Mouse (Mus musculus): ENCODE data around the gene Fgr.

Fgr gene

DNA sequence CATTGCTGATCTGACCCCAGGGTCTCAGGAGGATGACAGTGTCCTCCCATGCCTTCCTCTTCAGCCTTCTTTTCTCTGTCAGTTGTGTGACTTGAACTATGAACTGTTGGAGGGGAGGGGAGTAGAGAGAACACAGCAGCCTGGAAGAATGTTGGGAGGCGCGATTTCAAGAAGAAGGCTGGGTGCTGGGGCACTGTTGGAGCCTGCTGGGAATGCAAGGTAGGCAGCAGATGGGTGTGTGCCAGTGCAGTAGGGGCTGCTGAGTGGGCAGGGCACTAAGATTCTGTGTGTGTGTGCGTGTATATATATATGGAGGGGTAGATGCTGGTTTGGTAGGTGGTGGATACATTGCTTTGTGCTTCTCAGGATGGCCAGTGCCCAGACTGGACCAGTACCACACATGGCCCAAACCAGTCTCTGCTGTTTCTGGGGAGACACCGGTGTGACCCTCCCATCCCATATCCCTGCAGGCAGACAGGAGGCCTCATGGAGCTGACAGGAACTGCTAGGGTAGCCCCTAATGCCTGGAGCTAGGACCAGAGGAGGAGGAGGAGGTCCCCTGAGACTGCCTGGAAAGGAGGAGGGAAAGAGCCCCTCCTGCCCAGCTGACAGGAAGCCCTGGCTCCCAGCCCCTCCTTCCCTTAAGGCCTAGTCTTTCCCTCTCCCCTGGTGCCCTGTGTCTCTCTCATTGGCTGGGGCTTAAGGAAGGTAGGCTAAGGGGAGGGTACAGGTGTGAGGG is 43.0 kb downstream of the Fgr start:
- DNase-seq = peak; percentile 38 to 45

DNA sequence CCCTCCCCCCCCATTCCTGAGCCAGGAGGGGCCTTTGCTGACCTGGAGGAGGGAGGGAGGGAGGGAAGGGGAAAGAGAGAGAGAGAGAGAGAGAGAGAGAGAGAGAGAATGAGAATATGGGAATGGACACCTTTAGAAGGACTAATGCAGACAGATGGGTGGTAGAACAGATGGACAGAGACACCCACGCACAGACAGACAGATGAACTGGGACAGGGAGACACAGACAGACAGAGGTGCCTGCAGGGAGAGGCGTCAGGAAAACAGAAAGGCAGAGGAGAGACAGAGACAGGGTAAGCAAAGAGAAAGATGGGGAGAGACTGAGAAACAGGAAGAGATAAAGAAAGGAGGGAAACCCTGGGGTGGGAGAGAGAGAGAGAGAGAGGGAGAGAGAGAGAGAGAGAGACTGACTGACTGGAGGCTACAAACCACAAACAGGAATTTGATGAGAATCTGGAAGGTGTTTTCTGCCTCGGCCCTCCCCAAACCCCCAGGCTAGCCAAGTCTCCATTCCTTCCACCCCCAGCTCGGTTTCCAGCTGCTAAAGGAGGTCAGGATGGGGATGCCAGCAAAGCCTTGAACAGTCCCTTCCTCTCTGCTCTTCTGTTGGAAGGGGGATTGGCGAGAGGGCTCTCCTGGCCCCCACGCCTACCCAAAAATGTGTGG is 43.8 kb downstream of the Fgr start:
- peak in 1 of 2 experiments; percentile 19 for DNase-seq

DNA sequence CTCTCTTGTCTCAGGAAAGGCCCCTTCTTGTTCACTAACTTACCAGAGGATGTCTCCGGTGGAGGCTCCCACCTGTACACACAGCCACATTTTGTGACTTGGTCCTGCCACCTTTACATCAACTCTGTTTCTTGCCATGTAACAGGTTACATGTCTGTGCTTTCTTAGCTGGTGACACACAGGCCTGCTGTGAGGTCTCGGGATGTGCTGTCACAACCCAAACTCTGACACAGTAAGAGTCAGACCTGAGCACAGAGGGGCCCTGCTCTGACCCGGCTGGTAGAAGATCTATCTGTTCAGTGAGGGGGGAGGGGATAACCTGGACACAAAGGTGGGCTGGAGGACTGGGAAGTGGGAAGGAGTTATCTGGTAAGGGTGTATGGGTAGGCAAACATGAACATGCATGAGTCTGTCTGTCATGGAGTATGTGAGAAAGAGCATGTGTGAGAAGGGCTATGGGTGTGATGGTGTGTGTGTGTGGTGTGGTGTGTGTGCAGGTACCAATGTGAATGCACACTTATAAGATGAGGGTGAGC is 44.4 kb downstream of the Fgr start:
- peak in 1 of 2 experiments; percentile 6 for DNase-seq

DNA sequence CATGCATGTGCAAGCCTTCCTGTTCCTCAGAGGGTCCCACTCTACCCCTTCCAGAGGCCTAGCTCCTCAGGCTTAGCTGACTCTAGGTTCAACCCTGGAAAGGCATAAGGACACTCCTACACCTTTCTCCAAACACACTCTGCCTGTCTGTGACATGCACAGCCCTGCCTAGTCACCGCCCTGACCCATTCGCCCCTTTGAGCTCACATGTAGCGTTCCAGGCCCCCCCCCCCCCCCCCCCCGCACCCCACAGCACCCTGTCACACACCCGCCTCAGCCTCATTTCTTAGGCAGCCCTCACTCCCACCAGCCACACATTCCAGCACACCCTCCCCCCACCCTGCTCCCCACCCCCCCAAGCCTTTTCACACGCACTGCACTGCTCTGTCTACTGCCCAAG is 46.8 kb downstream of the Fgr start:
- no peak for DNase-seq

DNA sequence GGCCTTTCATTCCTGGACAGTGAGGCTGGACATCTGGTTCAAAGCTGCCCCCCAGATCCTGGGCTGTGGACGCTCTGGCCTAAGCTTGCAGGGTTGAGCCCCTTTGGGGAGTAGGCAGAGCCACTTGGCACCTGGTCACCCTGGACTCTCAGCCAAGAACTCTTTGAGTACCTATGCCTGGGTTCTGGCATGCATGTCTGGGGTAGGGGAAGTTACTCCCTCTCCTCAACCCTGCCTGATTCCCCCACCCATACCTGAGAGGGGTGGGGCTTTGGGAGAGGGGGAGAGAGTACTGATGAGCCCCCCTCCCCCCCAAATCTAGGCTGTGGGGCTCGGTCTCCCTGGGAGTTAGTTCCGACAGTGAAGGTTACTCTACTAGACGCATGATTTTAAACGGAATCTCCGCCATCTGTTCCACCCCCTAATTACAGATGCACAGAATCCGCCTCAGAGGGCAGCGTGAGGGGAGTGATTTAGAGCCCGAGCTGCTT is 47.3 kb downstream of the Fgr start:
- DNase-seq = peak; percentile 77 to 82

DNA sequence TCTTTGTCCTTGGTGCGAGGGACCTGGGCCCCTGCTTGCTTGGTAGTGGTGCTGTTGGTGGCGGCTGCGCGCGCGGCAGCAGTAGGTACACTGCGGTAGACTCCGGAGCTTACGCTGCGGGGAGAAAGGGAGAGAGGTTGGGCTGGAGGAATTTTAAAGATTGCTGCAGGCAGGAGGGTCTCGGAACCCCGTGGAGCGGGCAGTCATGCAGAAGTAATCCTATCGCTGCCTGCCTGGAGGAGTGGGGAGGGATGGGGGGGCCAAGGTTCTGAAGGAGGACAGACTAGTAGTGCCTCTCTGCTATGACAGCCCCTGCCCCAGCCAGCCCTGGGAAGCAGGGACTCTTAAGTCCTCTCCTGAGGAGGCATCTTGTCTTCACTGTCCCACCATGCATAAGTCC is 48.3 kb downstream of the Fgr start:
- DNase-seq = peak; percentile 67 to 69

DNA sequence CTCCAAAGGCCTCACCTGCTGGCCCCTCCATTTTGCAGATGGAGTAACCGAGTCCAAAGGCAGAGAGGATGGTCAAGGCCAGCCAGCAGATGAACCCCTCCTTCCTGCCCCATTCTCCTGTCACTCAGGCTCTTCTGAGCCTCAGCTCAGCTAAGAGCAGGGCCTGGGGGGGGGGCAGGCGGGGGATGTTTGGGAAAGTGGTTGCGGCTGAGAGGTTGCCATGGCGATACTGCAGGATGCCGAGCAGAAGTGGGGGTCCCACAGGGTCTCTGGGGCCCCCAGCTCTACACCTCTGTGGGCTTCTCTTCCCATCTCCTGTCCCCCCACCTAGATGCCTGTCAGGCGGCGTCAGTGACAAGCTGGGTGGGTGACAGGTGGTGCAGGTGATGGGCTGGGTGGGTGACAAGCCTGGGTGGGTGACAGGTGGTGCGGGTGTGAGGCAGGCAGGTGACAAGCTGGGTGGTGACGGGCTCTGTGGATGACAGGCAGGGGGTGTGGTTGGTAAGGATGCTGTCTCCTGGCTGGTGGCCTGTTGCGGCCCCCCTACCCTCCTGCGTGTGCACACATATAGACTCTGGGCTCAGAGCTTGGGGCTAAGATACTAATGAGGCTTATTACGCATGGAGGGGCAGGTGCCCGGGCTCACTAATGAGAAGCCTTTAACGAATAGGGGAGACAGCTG is 49.2 kb downstream of the Fgr start:
- DNase-seq = peak; percentile 64

DNA sequence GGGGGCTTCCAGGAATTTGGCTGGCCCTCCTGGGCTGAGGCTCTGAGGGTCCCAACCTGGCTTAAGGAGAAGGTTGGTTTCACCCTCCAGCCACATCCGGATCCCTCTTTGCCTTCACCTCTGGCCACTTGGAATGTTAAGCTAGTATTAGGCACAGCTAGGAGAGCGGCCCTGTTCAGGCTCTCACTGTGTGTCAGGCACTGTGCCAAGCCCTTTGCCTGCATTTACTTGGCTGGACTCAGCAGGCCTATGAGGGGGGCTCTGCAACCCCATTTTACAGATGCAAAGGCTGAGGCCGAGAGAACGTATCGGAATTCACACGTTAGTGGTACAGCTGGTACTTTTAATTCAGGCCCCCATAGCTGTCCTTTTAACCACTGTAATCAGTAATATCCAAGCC is 49.7 kb downstream of the Fgr start:
- DNase-seq = peak in 1 of 2 experiments; percentile 71

DNA sequence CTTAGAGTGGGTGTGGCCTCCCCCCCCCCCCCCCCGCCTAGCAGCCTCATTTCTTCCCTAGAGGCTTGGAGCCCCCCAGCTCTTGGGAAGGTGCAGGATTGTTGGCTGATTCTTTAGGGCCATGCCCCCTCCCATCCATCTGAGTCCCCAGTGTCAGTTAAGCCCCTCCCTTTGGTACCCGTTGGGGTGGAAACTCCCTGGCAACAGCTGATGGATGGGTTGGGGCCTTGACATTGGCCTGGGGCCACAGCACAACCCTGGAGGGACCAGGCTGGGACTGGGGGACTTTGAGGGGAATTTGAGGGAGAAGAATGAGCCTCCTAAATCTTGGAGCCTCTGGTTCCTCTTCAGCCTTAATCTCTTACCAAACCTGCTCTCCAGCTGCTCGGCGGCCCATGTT is 50.5 kb downstream of the Fgr start:
- peak in 1 of 2 experiments; percentile 40 for DNase-seq

DNA sequence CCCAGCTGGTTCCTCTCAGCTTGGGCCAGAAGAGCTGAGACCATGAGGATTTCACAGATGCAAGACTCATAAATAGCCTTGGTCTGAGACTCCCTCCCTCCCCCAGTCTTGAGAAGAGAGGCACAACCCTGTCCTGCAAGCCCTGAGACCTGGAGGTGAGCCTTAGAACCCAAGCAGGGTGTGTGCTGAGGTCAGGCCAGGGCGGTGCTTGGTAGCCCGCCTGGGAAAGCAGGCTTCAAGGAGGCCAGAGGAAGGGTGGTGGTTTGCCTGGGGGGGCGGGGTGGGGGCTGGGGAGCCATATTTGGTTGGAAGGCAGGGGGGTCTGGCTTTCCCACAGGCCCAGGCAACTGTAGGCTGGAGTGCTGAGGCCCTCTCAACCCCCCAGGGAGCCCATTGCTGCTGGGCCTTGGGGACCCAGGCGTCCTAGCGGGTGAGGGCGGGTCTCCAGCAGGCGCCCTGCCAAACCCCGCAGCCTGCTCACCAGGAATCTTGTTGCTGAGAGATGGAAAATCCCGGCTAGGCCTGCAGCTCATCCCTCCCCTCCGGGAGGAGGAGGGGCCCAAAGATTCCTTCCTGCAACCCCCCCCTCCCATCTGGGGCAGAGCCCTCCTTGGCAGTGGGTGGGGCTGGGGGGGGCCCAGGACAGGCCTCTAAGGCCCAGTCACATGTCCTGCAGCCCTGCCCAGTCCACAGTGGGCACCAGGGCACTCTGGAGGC is 51.2 kb downstream of the Fgr start:
- peak in 1 of 2 experiments; percentile 53 for DNase-seq

DNA sequence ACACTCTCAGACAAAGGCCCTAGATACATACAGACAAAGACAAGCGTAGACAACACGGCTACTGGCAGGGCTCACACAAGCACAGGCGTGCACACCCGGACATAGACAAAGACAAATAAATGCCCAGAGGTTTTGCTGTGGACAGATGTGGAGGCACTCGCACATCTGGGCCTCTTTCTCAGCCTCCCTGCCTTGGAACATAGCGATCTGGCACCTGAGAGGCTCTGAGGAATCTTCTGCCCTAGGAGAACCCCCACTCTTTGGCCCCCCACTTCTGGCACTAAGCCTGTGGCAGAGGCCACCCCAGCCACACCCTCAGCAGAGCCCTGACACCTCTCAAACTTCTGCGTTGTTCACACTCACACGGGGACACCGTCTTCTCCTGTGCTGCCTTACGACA is 52.4 kb downstream of the Fgr start:
- no peak for DNase-seq

DNA sequence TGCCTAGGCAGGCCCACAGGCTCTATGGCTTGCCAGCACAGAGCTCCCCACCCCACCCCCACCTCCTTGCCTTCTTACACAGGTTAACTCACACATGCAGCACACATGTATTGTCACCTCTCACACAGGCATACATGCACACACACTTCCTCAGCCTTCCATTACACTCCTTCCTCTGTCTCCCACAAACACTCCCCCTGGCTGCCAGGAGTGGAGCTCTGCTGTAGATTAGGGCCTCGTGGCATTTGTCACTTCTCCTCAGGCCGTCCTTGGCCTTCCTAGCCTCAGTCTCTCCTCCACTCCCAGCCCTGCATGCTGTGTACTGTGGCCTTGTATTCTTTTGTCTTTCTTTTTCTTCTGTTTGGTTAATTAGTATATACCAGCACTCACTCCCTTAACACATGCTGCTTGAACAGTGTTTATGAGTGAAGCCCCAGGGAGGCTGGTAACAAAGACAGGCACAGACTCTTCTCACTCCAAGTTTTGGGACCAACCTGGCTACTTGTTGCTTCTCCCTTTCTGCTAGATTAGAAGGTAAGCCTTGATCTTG is 53.0 kb downstream of the Fgr start:
- DNase-seq = no peak

DNA sequence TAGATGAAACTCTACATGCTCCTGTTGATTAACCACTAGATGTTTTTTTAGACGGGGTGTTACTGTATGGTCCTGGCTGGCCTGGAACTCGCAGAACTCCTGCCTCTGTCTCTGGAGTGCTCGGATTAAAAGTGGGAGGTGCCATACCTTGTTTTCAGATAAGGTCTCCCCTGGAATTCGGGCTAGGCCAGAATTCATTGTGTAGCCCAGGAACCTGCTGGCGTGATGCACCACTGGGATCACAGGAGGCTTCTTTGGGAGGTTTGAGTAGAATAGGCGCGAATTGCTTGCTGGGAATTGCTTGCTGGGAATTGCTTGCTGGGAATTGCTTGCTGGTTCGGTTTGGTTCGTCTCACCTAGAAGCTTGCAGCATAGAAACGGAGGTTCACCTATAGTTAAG is 53.8 kb downstream of the Fgr start:
- no peak for DNase-seq

DNA sequence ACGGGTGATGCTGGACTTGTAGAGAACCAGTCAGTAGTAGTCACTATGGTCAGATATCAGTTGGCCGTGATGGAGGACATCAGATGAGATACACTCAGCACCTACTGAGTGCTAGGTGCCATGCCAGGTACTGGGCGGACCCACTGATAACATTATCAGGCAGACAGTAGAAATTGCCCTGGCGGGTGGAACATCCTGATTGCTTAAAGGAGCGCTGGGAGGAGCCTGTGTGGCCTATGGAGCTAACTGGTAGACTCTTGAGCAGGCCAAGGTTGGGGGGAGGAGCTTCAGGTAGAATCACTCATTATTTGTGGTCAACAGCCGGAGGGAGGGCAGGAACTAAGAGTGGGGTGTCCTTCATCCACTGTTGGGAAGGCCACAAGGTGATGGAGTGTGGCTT is 54.3 kb downstream of the Fgr start:
- DNase-seq = no peak

DNA sequence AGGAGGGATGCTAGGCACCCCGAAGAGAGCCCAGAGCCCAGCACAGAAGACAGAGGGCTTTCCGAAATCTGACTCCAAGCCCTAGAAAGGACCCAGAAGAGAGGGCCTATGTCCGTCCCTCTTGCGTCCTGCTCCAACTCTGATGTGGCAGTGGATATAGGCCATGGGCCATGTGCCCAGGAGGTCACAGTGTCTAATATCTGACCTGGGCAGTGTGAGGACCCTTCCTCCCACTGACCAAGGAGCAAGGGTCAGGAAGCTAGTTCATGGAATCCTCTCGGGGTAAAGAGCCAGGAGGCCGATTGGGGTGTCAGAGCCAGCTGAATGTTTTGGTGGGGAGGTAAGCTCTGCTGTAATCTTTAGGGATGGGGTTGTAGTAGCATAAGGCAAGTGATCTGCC is 55.0 kb downstream of the Fgr start:
- DNase-seq = no peak

DNA sequence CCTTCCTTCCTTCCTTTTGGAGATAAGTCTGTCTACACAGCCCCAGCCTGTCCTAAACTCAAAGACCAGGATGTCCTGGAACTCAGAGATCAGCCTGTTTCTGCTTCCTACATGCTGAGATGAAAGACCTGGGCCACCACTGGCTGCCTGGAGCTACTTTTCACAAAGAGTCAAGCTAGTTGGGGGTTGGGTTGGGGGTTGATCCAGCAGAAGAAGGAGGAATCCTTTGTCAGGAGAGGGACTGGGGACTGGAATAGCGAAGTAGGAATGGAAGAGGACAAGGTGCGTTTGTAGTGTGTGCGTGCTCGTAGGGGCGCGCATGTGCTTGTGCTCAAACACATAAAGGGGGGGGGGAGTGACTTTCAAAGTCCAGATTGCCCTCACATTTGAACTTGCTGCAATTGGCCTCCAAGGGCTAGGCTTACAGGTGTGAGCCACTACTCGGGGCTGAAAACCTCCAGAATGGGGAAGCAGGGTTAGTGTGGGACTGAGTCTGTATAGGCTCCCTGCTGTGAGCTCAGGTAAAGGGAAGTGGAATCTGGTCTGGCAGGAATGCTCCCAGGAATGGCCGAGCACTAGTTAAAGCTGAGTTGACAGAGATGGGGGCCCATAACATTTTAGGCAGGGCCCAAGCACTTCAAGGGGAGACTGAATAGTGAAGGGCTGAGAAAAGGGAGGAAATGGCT is 58.7 kb downstream of the Fgr start:
- DNase-seq = no peak

DNA sequence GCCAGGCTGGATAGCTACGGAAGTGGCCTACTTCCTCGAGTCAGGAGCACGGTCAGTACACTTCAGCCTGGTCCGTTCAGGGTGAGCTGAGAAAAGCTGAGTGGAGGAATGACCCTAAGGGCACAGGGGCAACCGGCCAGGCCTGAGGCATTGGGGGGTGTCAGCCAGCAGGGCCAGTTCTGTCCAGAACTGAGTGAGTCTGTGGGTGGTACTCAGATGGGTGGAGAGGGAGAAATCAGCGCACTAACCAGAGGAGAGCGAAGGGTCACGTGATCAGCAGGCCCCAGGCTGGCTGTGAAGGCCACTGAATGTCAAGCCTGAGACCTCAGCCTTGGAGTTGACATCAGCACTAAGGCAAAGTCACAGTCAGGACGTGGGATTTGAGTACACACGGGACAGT is 60.6 kb downstream of the Fgr start:
- no peak for DNase-seq

DNA sequence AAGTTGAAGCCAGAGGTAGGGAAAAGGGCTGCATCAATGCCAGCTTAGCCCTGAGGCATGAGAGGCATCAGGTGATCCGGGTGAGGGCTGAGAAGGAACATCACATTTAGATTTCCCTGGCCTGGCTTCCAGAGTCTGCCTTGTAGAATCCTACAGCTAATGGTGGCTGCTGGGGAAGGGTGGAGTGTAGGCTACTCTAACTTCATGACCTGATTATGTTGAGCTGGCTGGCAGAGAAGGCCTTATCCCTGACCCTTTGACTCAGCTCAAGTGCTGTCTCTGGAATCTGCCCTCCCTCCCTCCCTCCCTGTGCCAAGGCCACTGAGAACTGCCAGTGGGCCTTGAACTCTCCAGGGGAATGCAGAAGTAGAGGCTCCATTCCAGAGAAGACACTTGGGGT is 61.6 kb downstream of the Fgr start:
- no peak for DNase-seq

DNA sequence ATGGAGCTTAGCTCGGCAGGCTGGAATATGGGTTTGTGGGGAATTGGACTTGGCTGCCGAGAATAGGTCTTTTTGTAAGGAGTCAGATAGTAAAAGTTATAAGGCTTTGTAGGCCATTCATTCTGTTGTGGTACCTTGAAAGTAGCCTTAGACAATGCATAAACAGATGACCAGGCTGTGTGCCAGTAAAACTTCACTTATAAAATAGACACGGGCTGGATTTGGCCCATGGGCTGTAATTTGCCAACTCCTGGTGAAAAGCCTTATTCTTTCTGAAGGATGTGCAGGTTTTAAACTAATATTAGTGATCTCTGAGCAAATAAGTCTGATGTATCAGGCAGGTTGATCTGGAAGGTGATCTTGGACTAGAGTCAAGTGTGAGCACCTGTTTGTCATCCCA is 62.1 kb downstream of the Fgr start:
- DNase-seq = no peak

DNA sequence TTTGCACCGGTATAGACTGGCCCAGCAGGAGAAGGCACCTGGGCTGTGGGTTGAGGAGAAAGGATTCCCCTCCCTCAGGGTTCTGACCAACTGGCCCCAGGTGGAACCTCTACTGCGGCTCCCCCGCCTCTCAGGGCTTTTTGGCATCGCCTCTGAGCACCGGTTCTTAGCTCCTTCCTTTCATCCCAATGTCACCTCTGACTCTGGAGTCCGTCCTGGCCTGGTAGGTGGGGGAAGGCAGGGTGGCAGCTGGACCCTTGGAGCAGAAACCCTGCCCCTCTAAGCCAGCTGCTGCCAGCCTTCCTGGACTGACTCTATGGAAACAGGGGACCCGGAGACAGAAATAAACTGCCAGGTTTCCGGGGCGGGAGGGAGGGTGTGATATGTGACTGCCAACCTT is 63.4 kb downstream of the Fgr start:
- peak in 1 of 2 experiments; percentile 48 for DNase-seq

DNA sequence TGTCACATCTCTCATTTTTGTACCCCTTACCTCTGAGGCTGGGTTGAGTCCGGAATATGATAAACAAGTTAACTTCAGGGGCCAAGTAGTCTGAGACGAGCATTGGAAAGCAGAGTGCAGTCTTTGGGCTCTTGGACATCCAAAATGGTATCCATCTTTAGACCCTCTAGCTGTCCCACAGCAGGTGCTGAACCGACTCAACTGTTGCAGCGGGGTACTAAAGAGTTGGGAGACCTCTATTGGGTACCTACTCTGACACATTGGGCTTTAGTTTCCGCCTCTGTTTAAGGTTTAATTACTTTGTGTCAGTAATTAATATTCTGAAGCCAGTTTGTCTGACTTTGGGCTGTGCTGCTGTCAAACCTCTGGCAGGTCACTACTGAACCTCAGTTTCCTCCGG is 63.9 kb downstream of the Fgr start:
- DNase-seq = no peak

DNA sequence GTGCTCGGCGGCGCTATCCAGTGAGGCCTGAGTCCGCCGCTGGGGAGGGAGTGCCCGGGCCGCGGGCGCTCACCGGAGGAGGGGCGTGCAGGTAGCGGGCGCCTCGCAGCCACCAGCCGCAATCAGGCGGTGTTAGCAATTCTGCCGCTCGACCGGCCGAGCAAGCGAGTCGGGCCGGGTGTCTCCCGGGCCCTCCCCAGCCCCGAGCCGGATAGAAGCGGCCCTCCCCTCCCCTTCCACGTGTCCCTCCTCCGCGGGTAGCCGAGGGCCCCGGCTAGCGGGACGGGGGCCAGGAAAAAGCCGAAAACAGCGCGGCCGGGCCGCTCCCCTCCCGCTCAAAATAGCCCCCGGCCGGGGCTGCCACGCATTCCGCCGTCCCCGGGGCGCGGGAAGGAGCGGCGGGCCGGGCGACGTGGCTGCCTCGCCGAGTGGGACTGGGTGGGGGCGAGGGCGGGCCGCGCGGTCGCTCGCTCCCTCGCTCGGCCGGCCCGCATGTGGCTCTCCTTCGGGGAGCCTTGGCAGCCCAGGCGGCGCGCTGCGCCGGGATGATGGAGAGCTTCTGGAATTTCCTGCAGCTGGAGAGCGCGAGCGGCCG is 64.7 kb downstream of the Fgr start:
- DNase-seq = peak in 1 of 2 experiments; percentile 59

Measured in cerebellum, postnatal 10 days (tissue).